Mouse (Mus musculus): ENCODE measurements around the gene Rai2.

The Rai2 gene

DNA sequence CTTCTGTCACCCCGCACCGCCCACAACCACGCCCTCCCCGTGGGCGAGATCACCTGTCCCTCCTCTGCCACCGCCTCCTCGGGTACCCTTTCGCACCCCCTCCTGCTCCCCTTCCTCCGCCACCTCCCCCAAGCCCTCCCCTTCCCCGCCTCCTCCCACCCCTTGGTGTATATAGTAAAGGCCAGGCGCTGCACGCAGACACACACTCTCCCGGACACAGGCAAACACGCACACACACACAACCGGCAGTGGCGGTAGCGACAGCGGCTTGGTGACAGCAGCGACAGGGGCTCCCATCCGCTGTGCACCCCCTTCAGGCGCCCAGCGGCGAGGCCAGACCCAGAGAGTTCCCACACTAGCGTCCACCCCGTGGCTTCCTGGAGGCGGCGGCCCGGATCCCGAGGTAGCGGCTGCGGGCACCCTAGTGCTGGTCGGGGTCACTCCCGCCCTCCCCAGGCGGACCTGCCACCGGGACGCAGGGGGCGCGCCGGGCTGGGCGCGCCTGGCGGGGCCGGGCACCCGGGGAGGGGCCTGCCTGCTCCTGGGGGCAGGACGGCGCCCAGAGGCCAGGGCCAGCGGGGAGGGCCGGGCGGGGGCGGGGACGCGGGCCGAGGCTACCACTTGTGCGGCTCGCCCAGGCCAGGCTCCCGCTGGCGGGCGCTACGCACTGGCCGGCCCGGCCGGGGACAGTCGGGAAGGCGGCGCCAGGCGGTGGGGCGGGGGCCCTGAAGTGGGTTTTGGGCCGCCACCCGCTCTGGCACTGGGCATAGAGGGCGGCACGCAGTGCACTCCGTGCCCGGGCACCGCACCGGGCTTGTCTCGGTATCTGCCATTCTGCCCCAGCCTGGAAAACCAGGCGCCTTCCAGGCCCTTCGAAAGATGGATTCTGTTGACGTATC lies at the start of gene Rai2:
Rai2 (plus strand) TSS at position 205 of the 899 bp plus-strand sequence.
- DNase-seq: no peak

DNA sequence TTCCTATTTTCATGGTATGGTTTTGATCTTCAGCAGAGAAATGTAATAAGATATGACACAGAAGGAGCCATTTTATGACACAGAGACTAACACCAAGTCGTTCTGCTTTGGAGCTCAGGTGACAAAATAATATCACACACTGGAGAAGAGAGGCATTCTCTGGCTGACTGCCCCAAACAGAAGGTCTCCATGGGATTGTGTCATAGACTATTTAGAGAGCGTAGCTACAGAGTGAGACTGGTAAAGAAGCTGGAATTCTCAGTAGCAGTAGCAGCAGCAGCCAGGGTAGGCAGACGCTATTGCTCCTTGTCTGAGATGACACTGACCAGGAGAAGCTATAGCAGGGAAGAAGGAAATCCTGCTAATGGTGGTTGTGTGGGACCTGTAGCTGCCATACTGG lies 27.5 kb upstream of the Rai2 start:
- DNase-seq: no peak

GRCm38 (mm10) chrX:161716503-161716864 lies 385 bp upstream of the Rai2 start:
- DNase-seq: no peak

DNA sequence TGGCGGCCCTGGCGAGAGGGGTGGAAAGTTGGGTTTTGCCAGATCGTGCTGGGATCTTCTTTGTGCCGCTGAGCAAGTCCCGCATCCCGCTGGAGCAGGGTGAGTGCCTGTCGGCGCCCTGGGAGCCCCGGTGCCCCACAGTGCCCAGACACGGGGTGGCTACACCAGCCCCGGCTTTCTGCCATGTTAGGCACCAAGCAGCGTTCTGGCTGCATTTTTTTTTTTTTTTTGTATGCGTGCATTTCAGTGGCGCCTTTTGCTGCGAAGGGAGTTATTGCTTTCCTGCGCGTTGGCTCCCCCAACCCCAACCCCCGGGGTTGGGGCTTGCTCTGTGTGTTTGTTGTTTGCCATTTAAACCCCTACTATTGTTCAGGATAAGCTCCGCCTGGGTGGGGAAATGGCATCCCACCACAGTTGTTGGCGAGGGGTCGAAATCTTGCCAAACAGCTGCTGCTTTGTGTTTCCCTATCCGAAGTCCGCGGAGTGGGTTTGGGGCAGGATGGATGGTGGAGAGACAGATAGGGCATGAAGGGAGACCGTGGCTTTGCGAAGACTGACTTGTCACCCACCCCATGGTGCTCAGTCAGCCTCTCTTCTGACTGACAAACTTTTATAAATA lies 1.0 kb downstream of the Rai2 start:
- DNase-seq: no peak

- no peak for DNase-seq
Observed at GRCm38 (mm10) chrX:161718548-161718947, 1.7 kb downstream of the Rai2 start.

DNA sequence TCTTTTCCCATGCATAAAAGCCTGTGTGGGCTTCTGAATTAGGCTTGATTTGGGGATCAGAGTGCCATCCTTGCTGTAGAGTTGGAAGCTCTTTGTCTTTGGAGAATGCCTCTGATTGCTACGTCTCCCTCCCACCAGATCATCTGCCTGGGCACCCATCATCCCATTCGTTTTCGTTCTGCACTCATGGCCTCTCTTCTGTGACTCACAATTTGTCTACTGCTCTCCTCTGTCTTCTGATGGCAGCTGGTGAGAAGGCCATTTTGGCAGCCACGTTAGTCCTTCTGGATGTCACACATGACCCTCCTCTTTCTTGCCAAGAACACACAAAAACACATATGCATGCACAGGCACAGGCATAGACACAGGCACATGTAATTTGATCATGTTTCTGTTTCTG lies 4.2 kb downstream of the Rai2 start:
- no peak for DNase-seq

- no peak for DNase-seq
Observed at GRCm38 (mm10) chrX:161723391-161723808, 6.5 kb downstream of the Rai2 start.

- DNase-seq: no peak
Observed at GRCm38 (mm10) chrX:161726257-161726656, 9.4 kb downstream of the Rai2 start.

DNA sequence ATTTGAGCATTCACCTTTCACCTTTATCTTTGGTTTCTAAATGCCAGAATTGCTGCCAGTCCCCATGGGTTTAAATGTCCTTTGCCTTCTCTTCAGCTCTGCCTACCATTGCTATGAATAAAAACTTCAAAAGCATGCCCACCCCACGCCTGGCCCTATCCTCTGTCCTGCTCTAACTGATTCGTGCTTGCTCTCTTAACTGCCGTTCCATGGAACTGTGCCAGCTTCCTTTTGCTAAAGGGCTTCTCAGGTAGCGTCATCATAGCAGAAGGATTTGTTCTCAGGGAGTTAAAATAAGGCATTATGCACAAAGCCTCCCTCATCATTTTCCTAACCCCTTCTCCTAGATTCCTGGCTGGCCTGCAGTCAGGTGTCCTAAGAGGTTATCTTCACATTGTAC lies 11.6 kb downstream of the Rai2 start:
- no peak for DNase-seq

DNA sequence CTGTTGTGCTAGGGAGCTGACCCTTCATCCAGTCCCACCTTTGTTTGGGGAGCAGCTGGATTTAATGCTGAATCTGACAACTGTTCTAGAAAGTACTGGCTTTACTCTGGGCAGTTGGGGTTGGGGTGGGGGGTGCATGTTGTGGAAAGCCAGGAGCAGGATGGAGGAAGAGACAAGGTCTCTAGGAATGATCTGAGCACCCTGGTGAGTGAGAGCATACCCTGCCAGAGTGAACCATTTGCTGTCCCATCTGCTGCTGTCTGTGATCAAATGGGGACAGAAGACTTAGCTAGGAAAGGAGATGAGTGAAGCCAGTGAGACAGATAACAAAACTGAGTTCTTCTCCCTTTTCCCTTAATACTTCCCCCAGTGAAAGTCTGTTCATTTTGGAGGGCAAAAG lies 13.2 kb downstream of the Rai2 start:
- peak; percentile 58 for DNase-seq

GRCm38 (mm10) chrX:161731859-161732258 lies 15.0 kb downstream of the Rai2 start:
- DNase-seq: peak; percentile 47

GRCm38 (mm10) chrX:161733581-161734309 lies 16.9 kb downstream of the Rai2 start:
- no peak for DNase-seq

DNA sequence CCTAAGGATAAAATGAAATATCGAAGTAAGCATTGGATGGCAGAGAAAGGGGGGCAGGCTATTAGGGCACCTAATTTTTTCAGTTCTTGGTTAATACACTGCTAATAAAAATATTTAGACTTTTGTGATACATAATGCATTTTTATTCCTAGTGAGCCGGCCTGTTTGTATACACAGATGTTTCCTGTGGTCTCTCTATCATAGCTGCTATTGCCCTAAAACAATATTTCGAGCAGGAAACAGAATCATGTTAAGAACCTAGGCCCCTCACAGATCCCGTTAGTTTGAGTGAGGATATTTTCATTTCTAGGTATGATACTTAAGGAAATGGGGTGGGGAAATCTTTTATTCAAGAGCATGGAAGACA lies 17.4 kb downstream of the Rai2 start:
- no peak for DNase-seq

GRCm38 (mm10) chrX:161739374-161739773 lies 22.5 kb downstream of the Rai2 start:
- DNase-seq: no peak

- no peak for DNase-seq
Observed at GRCm38 (mm10) chrX:161743080-161743479, 26.2 kb downstream of the Rai2 start.

DNA sequence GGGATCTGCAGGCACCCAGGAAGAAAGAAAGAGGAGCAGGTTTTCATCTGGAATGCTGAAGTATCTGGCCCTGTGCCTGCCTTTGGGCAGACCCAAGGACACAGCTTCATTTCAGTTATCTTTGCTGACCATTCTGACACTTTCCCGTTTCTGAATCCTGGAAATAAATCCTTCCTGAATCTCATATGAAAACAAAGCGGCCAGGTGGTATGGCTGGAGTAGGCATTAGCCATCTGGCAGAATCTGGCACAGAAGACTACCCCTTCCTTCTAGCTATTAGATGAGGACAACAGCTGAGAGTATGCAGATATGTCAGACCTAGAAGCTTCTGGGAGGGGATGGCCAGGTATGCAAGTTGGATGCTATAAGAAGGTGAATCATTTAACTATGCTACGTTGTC lies 28.4 kb downstream of the Rai2 start:
- DNase-seq: peak; percentile 46

DNA sequence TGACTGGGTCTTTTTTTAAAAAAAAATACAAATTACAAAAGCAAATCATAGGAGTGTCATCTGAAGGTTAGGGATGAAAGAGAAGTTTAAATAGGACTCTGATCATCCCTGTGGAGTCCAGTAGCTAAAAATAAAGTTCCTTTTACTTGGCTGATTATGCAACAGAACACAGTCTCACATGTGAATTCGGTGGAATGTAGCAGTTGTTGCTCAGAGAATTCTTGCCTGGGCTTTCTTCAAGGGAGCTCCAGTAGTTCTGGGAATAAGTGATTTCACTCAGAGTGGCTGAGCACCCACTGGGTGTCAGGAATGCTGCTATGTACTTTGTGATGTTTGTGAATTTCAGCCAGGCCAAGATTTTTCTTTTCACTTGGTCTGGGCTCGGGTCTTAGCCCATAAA lies 30.5 kb downstream of the Rai2 start:
- no peak for DNase-seq

DNA sequence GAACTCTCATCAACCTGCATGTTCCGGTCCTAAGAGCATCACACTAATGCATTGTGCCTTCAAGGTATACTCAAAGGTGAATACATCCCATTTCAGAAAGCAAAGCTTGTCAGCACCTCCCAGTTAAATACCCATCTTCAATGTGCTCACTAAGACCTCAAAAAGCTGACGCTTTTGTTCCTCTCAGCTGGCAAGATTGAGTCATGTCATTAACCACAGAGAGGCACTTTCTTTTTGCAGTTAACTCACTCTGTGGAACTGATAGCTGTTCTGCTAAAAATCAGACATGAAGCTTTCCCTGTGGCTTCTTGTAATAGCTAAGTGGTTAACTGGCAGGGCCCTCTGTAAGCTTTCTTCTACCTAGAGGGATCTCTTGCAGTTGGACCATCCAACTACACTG lies 36.6 kb downstream of the Rai2 start:
- no peak for DNase-seq

DNA sequence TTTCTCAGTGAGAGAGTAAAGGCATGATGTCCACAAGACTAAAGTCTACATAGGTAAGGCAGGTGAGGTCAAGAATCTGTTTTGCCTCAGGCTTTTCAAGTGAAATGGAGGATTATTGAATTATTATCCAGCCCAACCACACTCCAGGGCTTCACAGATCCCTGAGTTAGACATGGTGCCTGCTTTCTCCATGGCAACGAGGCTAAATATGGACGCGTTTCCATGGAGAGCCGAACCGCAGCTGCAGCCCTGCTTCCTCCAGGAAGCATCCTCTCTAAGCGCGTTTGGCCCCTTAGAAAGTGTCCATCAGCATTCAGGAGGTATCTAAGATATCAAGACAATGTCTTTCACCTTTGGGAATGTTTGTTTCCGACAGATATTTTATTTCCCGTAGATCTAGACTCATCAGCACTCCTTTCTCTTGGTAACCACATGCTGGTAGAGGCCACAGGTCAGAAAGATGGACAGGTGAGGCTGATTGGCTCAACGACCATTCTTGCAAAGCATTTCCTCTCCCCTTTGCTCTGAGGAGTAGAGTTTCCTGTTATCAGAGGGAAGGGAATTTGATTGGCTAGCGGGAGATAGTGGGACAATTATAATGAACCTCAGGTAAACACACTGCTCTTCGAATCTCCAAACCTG lies 59.6 kb downstream of the Rai2 start:
- no peak for DNase-seq

- DNase-seq: no peak
Observed at GRCm38 (mm10) chrX:161780321-161781034, 63.6 kb downstream of the Rai2 start.

DNA sequence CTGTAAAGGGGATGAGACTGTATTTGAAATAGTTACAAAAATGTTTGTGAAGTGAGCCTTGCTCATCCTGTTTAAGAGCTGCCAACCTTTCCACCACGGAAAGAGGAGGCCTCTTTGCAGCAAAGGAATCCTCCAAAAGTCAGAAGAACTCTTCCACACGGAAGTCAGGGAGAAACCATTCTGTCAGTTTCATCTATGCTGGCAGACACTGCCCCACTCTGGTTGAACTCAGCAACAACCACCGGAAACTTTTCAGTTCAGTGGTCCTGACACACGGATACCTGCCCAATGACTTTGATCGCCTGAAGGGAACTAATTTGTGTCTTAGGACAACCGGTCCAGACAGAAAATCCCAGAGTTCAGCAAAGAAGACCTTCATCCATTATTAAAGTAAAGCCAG lies 73.3 kb downstream of the Rai2 start:
- no peak for DNase-seq

DNA sequence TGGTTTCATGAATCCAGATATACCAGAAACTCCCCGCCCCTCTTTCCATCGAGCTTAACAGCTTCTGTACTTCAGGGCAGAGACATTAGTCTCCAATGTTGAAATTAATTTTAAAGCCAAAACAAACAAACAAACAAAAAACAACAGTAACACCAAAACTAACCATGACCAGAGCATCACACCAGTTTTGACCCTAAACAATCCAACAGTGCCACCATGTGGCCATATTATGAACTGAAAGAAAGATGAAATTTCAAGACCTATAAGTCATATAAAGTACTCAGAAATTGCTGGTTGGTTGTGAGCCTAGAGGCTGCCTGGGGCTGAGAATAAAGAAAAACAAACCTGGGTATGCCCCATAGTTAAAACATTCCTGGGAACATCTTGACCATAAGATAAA lies 109.3 kb downstream of the Rai2 start:
- DNase-seq: peak; percentile 57

Data from cerebellum, adult 9-10 months (tissue).